Mouse (Mus musculus): Measurements from ENCODE around the gene Smg6.

Smg6 gene

DNA sequence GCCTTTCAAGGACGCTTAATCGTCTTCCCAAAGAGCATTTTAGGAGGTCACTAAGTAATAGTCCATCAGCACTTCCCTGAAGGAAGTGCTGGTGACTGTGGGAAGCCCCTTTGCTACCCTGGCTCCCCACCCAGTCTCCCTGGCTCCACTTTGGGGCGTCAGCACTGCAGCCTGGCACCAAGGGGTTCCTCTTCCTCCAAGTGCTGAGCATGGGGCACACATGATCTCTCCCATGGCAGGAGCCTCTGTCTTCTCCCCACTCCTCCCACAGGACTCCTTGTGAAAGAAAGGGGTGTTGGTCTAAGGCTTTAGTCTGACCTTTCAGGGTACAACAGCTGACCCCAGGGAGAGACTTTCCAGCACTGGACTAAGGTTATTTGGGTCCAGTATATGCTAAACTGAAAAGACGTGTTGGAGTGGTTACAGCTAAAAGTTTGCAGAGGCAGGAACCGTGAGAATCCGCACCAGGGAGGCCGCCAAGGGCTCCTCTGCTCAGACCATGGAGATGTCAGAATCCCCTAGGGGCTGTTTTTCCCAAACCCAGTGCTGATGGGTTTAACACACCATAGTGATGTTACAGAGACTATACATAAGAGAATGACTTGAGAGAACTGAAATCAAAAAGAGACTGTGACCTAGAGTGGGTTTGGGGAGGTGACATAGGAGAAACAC lies 122.2 kb downstream of the Smg6 start:
- no peak for DNase-seq (ENCODE audit: low spot score)

DNA sequence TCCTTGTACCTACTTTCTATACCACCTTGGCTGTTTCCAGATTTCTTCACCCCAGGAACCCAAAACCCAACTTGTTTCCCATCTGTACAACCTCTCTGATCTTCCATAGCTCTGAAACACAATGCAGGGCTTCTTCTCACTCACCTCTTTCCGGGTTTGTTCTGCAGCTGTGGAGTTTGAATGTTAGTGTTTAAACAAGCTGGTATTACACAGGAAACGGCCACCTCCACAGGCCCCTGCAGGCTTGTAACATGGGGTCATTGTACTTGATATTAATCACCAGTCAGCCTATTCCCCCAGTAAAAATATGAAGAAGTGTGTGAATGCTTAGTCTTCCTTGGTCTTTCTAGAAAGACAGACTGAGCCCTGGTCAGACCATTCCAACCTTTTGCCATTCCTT lies 123.5 kb downstream of the Smg6 start:
- DNase-seq (ENCODE audit: low spot score), result no peak

DNA sequence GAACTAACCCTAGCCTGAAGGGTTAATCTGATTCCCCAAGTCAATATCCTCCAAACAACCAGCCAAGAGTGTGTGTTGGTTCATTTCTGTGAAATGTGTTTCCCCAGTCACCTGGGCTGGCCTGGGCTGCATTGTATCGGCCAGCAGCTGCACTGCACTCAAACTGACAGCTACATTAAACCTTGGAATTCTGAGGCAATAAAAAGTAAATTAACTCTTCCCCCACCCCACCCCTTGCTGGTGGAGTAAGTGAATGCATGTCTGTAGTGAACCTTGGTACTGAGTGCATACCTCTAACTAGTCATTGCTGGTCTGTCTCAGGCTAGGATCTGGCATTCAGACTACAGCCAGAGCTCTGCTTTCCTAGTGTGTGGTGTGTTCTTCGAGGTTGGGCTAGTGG lies 124.2 kb downstream of the Smg6 start:
- no peak for DNase-seq (ENCODE audit: low spot score)

DNA sequence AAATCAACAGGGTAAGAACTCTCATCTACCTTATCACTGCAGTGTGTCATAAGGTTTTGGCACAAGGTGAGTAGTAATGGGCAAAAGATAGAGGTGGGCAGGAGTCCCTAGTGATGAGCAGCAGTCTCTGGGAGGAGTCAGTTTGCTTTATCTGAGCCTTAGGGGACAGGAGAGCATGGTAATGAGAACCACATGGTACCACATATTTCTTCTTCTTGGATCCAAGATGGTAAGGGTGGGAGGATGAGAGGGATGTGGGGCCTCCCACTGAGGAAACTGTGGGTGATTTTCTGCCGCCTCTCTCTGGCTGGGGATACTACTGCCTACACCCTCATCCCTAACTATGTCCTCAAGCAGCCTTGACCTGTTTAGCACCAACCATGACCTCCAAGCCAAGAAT lies 125.6 kb downstream of the Smg6 start:
- no peak for DNase-seq (ENCODE audit: low spot score)

DNA sequence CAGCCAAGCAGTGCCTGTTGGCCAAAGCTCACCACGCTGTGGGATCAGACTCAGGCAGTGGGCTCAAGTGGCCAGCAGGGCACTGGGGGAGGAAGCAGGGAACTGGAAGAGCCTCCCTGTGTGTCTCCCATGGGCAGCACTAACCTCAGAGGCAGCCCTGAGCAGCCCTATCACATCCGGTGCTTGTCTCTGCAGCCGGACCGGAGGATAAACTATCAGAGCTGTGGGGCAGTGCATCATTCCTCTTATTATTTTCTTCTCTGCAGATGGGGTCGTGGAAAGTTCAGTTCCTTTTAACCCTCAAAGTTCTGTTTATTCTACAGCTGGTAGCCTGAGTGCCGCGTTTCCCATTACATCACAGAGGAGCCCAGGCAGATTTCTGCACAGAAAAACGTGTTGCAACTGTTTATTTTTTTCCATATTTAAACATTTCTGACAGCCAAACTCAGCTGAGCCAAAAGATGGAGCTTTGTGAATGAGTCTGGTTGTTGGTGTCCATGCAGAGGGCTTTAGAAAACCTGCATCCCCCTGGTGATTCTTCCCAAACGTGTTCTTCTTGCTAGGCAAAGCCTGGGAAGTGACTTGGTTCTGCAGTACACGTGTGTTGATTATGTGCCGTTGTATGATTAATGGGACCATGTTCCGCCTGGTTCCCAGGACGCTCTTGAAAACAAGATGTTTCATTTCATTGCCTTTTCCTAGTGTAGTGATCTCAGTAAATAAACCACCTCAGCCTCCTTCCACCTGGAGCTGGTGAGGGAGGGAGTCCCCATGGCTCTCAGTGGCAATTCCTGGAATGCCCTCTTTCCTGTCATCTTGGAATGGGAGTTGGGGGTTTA lies 126.3 kb downstream of the Smg6 start:
- no peak for DNase-seq (ENCODE audit: low spot score)

DNA sequence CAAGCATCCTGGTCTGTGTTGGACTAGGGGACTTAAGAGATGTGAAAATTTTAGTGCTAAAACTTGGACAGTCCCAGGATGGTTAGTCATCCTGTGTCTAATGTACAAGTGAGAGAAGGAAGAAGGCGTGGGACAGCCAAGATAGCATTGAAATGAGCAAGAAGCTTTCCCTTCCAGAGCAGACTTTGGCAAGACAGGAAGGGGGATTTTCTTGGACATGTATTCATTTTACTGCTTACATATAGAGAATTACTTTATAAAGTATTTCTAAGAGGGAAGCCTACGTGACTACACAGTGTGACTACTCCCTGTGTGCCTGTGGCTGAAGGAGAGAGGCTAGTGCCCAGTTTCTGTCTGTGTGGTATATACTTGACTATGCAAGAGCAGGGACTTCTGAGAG lies 127.4 kb downstream of the Smg6 start:
- DNase-seq (ENCODE audit: low spot score), result no peak

DNA sequence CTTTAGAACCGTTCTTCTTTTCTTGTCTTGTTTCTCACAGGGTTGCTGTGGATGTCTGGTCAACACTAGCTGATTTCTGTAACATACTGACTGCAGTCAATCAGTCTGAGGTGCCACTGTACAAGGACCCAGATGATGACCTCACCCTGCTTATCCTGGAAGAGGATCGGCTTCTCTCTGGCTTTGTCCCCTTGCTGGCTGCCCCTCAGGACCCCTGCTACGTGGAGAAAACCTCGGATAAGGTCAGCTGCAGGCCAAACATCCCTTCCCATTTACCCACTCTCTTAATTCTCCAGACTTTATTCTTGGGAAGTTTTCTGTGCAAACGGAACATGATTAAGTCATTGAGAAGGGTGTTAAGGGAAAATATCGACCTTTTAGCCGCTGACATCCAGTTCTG lies 128.1 kb downstream of the Smg6 start:
- no peak for DNase-seq (ENCODE audit: low spot score)

DNA sequence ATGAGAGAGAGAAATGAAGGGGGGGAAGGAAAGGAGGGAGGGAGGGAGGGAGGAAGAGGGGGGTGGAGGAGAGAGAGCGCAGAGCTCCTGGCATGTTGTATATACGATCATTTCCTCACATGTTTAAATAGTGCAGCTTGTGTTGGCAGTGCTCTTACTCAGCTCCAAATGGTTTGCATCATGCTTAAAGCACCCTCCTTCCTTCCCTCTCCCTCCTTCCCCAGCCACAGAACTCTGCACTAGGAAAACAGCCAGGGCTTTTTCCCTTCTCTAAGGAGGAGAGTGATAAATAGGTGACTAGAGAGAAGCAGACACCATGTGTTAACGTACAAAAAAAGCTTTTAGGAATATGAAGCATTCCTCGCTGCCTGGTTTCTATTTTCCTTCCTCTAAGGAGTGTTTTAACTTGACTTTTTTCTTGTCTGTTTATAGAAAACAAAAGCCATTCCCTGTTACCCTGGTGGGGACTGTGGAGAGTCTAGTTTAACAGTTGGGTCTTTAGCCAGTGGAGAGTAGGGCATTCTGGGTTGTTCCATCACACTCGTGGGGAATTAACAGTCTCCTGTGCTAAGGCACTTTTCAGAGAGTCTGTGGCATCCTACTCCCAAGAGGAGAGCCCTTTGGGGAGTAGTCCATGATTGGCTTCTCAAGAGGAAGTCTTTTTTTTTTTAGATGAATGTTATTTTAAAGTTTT lies 128.7 kb downstream of the Smg6 start:
- DNase-seq (ENCODE audit: low spot score), result no peak

DNA sequence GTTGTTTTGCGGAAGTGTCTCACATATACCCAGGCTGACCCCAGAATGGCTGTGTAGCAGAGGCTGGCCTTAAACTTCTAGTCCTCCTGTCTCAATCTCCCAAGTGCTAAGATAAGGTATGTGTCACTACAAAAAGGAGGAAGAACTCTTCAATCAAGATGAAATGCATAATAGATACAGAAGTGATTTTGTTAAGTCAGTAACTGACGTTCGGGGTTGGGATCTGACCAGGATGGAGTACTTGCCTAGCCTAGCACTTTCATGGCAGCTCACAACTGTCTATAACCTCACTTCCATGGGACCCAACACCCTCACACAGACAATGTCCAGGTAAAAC lies 129.2 kb downstream of the Smg6 start:
- DNase-seq (ENCODE audit: low spot score), result no peak

DNA sequence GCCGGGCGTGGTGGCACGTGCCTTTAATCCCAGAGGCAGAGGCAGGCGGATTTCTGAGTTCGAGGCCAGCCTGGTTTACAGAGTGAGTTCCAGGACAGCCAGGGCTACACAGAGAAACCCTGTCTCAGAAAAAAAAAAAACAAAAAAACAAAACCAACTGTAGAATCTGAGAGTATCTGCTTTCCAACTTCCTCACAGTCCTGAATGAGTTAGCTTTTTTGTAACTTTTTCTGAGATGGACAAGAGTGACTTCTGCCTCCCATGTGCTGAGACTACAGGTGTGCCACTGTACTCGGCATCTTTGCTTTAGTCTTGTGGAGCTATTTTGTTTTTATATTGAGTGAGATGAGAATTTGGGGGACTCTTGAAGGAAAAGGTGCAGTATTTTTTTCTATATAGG lies 137.0 kb downstream of the Smg6 start:
- no peak for DNase-seq (ENCODE audit: low spot score)

DNA sequence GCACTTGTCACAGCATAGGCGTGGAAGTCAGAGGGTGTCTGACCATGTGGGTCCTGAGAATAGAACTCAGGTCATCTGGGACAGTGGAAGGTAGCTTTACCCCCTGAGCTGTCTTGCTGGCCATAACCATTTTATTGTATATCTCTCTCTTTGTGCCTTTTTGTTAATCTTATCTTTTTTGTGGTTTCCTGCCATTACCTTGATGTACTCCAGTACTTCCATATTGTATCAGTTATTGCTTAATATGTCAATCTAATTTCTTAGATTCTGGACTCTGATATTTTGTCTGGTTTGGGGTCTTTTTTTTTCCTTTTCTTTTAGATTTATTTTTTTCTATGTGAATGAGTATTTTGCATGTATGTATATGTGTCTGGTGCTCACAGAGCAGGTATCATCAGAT lies 138.6 kb downstream of the Smg6 start:
- no peak for DNase-seq (ENCODE audit: low spot score)

DNA sequence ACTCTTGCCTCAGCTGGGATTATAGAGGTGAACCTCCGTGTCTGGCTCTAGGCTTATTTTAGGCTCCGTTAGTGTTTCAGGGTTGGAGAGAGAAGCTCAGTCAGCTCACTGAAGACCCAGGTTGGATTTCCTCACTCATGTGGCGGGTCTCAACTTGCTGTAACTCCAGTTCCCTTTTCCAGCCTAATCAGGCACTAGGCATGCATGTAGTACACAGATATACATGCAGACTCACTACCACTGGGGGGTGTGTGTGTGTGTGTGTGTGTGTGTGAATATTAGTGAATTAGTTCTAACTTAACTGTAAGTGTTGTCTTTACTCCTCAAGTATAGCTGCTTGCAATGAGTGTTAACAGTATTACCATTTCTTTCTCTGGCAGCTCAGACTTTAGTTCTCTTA lies 145.7 kb downstream of the Smg6 start:
- no peak for DNase-seq (ENCODE audit: low spot score)

DNA sequence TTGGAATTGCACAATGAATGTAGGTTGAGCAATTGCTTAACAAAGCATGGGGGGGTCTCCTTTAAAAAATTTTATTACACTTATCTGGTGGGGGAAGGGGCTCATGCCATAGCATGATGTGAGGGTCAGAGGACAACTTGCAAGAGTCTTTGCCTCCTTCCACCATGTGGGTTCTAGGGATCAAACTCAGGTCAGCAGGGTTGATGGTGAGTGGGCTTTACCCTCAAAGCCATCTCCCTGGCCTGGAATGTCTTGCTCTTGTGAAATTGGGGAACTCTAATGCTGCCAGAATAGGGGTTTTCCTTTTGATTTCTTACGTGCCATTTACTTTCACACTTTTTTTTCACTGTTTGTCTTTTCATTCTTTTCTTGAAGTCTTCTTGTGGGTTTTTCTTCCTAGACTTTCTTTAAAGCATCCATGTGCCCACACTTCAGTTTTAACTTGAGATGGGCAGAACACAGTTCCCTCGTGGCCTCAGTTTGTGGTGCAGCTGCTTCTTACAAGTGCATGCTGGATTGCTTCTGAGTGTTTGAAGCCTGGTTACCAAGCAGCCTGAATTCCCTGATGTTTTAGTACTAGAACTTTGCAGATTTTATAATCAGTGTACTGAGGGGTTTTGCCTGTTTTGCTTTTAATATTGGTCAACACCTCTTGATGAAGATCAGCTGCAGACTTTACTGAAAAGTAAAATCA lies 147.5 kb downstream of the Smg6 start:
- no peak for DNase-seq (ENCODE audit: low spot score)

DNA sequence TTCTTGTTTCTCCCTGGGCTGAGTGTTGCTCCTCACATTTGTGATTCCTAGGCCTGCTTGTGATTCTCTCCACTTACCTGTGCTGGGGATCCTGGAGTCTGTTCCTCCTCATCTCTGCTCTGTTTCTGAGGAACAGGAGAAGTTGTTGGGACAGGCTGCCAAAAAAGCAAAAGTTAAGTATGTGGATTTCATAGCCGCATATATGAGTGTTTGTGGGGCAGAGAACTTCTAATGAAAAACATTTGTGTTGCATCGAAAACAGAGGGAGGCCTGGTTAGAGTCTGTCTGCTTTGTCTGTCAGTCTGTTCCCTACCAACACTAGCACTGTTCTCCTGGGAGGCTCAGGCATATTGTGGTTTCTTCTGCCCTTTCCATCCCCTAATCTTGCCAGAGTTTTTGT lies 148.1 kb downstream of the Smg6 start:
- DNase-seq (ENCODE audit: low spot score), result no peak

DNA sequence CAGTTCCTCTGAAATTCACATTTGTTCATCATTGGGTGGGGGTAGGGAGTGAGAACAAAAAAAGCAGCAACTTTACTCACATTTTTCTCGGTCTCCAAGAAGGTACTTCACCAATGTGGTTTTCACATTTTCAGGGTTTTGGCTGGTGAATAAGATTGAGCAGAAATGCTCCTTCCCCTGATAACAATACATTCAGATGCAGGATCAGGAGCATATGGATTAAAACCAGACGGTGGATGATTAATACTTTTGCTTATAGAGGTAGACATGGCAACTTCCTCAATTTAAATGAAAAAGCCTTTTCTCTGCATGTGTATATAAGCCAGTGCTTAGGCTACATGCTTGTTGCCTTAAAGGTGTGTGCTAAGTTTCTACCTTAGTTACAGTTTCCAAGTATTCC lies 148.9 kb downstream of the Smg6 start:
- no peak for DNase-seq (ENCODE audit: low spot score)

DNA sequence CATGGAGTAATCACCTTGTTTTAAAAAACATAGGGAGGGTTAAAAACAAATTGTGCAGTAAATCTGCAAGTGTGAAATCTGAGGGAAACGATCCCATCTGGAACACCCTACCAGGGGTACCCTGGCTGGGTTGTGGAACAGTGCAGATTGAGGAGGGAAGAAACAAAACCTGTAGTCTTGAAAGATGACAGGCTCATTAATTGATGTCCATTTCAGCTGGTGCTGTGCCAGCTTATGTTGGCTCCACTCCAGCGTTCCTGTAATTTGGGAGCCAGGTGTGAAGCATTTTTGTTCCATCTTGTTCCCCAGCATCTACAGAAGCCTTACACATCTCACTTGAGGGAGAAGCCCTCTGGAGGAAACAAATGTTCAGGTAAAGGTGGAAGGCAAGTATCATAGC lies 153.0 kb downstream of the Smg6 start:
- DNase-seq (ENCODE audit: low spot score), result no peak

DNA sequence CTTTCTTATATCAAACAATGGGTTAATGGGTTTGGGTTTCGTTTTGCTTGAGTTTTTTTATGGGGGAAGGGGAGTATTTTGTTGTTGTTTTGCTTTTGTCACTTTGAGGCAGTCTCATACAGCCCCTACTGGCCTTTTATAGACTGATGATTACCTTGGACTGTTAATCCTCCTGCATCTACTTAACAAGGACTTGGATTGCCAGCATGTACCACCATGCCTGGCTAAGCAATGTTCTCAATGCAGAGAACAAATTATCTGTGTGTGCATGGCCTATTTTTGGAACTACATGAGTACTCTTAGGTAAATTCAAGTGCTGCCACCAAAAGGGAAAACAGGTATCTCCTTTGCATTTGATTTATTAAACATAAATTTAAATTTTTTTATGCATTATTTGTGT lies 157.4 kb downstream of the Smg6 start:
- DNase-seq (ENCODE audit: low spot score), result no peak

DNA sequence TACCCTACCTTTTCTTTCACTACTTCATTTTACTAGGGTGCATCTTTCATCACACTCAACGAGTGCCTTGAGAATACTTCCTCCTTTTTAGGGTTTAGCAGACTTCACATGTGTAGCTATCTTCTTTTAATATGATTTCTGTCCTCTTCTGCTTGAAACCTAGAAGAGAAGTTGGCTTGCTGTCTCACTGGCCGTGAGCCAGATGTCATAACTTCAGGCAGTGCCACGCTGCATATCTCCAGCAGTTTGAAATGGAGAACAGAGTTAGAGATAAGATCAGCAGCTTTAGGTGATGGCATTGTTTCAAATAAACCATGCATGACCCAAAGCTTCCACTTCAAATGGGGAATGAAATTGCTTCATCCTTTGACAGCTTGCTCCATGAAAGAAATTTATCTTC lies 166.5 kb downstream of the Smg6 start:
- DNase-seq (ENCODE audit: low spot score), result peak; percentile 29

DNA sequence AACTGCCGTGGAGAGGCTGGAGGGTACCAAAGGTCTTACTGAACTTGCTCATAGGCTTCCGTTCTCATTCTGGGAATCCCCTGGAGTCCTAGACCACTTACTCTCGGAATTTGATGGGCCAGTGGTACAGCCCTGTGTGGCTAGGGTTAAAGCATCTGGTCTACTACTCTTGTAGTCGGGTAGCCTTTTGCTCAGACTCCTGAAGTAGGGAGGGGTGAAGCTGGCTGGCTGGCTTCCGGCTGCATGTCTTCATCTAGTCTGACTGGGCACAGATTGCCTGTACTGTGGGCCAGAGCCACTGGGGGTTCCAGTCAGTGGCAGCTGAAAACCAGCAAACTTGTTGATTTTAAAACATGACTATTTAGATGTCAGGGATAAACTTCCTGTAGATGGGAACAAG lies 167.0 kb downstream of the Smg6 start:
- no peak for DNase-seq (ENCODE audit: low spot score)

DNA sequence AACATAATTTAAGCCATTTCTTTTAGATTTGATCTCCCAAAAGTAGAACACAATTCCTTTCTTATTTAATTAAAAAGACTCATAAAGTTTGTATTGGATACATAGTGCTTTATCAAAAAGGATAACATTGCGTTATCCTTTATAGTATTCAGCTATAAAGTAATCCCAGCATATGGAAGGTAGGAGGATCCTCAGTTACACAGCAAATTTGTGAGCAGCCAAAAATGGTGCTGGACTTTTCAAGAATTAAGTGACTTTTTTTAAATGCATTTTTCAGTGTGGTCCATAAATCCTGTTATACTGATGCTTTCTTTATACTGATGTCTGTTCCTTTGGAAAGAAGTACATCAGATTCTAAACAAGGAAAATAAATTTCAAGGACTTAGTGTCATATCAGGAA lies 169.1 kb downstream of the Smg6 start:
- no peak for DNase-seq (ENCODE audit: low spot score)

DNA sequence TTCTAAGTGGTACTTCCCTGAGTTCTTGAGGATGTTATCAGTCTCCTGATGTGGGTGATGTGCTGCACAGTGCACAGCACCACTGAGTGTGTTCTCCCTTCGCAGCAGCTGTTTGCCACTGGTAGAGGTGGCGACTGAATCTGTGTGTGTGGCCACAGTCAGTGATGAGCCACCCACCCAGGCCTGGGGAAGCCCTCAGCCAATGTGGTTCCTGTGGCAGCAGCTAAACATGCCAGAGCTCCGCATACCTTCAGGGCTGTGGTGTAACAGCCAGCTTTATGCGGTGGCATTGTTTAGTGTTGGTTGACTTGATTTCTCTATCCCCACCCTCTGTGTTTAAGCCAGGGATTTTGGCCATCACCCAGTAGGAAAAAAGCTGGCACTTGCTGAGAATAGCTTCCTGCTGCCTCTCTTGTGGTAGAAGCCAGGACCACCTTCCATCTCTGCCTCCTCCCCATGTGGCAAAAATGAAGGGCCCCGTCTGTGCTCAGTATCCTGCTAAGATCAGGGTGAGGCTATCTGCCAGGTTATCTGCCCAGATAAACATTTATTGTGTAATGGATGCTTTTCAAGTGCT lies 177.2 kb downstream of the Smg6 start:
- DNase-seq (ENCODE audit: low spot score), result no peak

DNA sequence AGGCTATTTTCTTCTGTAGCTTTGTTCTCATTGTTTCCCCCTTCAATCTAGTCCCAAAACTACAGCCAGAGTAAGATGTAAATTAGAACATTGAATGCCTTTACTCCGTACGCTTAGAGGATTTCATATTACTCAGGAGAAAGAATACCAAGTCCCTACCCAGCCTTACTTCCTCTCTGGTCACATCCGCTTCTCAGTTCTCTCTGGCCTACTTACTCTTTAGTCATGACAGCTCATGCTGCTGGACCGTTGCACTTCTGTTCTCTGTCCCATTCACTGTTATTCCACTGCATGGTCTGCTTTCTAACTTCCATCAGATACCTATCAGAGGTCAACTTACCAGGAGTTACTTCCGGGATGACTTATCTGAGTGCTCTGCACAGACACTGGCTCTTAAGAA lies 181.0 kb downstream of the Smg6 start:
- DNase-seq (ENCODE audit: low spot score), result no peak

DNA sequence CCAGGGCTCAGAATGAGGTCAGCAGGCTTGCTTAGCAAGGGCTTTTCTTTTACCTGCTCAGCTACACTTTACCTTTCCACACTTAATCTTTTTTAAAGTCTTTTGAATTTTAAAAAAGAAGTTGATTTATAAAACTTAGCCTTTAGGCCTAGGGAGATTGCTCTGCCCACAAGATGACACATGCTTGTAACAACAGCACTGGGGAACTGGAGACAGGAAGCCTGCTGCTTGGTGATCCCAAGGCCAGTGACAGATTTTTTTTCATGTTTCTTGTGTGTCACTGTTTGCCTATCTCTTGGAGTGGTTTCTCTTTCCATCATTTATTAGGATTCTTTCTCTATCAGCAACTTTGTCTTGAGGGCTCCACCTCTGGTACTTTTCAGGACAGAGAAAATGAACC lies 183.3 kb downstream of the Smg6 start:
- DNase-seq (ENCODE audit: low spot score), result no peak

Data from ovary, postnatal 14 days (tissue).